Mouse (Mus musculus): ENCODE results near the gene Kcnv2.

DNA sequence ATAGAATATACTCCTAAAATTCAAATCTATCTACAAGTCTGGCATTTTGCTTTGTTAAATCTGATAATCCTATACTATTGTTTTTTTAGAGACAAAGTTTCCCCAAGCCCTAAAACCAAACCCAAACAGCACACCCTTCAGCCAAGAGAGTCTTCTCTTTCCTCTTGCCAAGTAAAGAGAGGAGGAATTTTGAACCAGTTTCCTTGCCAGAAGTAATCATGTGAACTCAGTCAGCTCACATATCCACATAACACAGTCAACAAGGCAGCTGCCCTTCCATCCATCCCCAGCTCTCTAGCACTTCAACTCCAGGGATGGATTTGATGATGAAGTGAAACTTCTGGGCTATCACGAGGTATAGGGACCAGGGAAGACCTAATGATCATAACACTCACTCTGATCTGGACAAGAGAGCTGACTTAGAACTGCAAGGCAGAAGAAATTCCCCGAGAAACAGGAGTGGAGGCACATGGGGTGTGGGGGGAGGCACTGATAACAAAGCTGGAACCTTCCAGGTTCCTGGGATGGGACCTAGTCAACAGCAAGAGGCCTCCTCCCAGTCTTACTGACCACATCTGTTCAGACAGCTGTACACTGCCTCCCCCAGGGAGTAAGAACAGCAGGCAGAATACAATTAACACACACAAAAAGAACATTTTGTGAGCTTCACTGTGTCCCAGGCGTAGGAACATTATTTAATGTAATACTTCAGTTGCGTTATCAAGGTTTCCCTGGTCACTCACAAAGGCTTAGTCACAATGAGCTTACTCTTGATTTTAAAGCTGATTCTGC lies 13.9 kb downstream of the Kcnv2 start:
- TF ChIP-seq GATA1 (IDR thresholded peaks at IDR 0.05; ENCODE audit: borderline replicate concordance, low read length): no peak
- TF ChIP-seq FLI1 (IDR thresholded peaks at IDR 0.05; ENCODE audit: low read length): no peak
